Mouse (Mus musculus): ENCODE results near the gene Wipi2. TPM values are rescaled to one million over a fixed set of nuclear protein-coding genes. Genes with fewer than 3 reads are reported as not detected.
A peak's percentile ranks its signal among the peaks of the same experiment; 100 is the strongest.

The Wipi2 gene
- 56.8 and 59.9 TPM in 2 replicates for polyA plus RNA-seq (2011; ENCODE audit: insufficient read length, low read depth, missing spikeins)

- Histone ChIP-seq H3K4me3 (ENCODE audit: insufficient read depth, low read length) (peak within 1 kb of the TSS; percentile 71), H3K27ac (ENCODE audit: insufficient read depth, low read length) (0 out of 2 replicates have a peak within 1 kb of the TSS, but pooled peaks have one; percentile 39), H3K4me1 (ENCODE audit: control insufficient read depth, insufficient read depth, low read length) (no peaks in the 10 kb centered on the region)
- TF ChIP-seq POLR2A (IDR thresholded peaks at IDR 0.05; ENCODE audit: low read depth, low read length) (no peak), CTCF (IDR thresholded peaks at IDR 0.05; ENCODE audit: borderline replicate concordance, insufficient read depth, low read length) (no peak)
These were observed at the start of gene Wipi2 for GRCm38 (mm10) chr5:142627398-142627797. TSS of gene Wipi2 (plus strand) at chr5:142627698.

- TF ChIP-seq CTCF (IDR thresholded peaks at IDR 0.05; ENCODE audit: borderline replicate concordance, insufficient read depth, low read length) (no peak), POLR2A (IDR thresholded peaks at IDR 0.05; ENCODE audit: low read depth, low read length) (no peak)
These were observed 49.3 kb upstream of the Wipi2 start for GRCm38 (mm10) chr5:142578192-142578591.

DNA sequence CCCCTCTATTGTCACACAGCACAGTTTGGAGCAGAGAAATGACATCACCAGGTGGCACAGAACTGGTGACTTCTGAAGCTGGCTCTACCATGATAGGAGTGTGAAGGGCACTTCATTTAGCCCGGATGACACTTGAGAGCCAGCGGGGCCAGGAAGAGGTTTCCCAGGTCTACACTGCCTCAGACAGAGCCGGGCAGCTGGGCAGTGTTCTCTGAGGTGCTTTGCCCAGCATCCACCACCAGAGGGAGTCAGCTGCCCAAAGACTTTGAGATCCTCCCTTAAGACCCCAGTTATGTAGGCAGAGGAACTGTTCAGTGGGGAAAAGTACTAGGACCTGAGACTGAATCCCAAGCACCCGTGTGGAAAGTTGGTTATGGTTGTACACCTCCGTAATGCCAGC, 46.0 kb upstream of the Wipi2 start:
- Histone ChIP-seq H3K27ac (ENCODE audit: insufficient read depth, low read length) (no peak overlapping the region), H3K4me3 (ENCODE audit: insufficient read depth, low read length) (no peak overlapping the region), H3K4me1 (ENCODE audit: control insufficient read depth, insufficient read depth, low read length) (no peaks in the 10 kb centered on the region)
- peak; percentile 66 for TF ChIP-seq CTCF (IDR thresholded peaks at IDR 0.05; ENCODE audit: borderline replicate concordance, insufficient read depth, low read length)
- TF ChIP-seq POLR2A (IDR thresholded peaks at IDR 0.05; ENCODE audit: low read depth, low read length) = no peak

More at GRCm38 (mm10) chr5:142578192-142578591, 49.3 kb upstream of the Wipi2 start:
- no peak overlapping the region for H3K4me3 ChIP-seq (ENCODE audit: insufficient read depth, low read length)
- no peaks in the 10 kb centered on the region for H3K4me1 ChIP-seq (ENCODE audit: control insufficient read depth, insufficient read depth, low read length)
- no peak overlapping the region for H3K27ac ChIP-seq (ENCODE audit: insufficient read depth, low read length)

DNA sequence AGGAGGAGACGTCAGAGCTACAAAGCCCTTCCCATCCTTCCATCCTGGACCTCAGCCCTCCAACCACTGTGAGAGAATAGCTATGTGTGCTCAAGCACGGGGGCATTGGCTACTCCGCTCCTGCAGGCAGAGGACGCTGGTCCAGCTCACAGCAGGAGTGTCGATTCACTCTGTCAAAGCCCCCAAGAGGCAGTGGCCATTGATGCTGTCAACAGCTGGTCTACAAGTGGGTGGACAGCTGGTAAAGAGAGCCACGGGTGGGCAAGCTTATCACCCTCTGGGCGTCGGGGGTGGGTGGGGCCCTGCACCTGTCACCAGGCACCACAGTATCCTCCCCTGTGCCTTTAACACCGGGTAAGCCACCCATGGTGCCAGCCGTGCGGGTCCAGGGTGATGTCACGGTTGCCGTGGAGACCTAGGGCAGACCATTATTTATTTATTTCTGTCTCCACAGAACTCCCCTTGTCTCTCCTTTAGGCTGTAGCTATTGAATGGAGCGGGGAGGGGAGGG, 43.8 kb upstream of the Wipi2 start:
- H3K4me3 ChIP-seq (ENCODE audit: insufficient read depth, low read length) = no peak overlapping the region
- H3K4me1 ChIP-seq (ENCODE audit: control insufficient read depth, insufficient read depth, low read length) = no peaks in the 10 kb centered on the region
- no peak for TF ChIP-seq POLR2A (IDR thresholded peaks at IDR 0.05; ENCODE audit: low read depth, low read length)
- TF ChIP-seq CTCF (IDR thresholded peaks at IDR 0.05; ENCODE audit: borderline replicate concordance, insufficient read depth, low read length) = no peak
- no peak overlapping the region for H3K27ac ChIP-seq (ENCODE audit: insufficient read depth, low read length)

DNA sequence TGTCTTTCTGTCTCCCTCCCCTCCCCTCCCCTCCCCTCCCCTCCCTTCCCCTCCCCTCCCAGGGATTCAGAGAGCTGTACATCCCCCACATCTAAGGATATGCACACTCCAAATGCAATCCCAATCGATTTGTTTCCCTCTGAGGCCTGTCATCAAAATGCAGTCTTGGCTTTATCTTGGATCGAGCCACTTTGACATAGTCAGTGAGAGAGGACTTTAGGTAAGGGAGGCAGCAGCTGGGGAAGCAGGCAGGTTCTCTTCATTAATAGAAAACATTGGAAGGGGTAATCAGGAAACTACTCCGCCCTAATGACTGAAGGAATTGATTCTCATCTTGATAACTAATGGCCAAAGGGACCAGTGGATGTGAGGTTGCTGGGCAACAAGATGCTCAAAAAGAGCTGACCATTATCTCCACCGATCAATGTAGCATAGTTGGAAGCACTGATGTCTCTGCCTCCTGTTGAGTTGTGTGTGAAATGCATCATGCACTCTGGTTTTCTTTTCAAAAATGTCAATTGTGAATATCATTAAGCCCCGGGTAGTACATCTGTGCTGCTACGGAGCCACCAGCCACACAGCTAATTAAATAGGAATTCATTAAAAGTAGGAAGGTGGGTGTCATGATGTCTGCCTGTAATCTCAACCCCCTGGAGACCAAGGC, 36.4 kb upstream of the Wipi2 start:
- no peak for TF ChIP-seq POLR2A (IDR thresholded peaks at IDR 0.05; ENCODE audit: low read depth, low read length)
- no peak for TF ChIP-seq CTCF (IDR thresholded peaks at IDR 0.05; ENCODE audit: borderline replicate concordance, insufficient read depth, low read length)
- no peak overlapping the region for H3K4me3 ChIP-seq (ENCODE audit: insufficient read depth, low read length)
- no peaks in the 10 kb centered on the region for H3K4me1 ChIP-seq (ENCODE audit: control insufficient read depth, insufficient read depth, low read length)
- H3K27ac ChIP-seq (ENCODE audit: insufficient read depth, low read length) = no peak overlapping the region

DNA sequence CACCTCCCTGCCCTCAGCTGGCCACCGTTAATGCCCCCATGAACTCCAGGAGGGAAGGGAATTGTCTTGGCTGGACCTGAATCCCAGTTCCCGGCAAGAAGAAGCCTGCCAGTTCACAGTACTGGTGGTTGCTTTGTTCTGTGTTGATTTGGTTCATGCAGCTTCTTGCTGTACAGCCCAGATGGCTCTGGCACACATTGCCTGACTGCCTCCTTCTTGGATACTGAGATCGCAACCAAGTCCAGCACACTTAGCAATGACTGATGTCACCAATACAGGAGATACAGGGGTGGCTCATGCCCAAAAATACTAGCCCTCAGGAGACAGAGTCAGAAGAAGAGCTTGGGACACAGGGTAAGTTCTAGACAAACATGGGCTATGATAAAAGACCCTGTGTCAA, 31.8 kb upstream of the Wipi2 start:
- no peak overlapping the region for H3K27ac ChIP-seq (ENCODE audit: insufficient read depth, low read length)
- H3K4me1 ChIP-seq (ENCODE audit: control insufficient read depth, insufficient read depth, low read length) = no peaks in the 10 kb centered on the region
- TF ChIP-seq POLR2A (IDR thresholded peaks at IDR 0.05; ENCODE audit: low read depth, low read length) = no peak
- no peak for TF ChIP-seq CTCF (IDR thresholded peaks at IDR 0.05; ENCODE audit: borderline replicate concordance, insufficient read depth, low read length)
- H3K4me3 ChIP-seq (ENCODE audit: insufficient read depth, low read length) = no peak overlapping the region

DNA sequence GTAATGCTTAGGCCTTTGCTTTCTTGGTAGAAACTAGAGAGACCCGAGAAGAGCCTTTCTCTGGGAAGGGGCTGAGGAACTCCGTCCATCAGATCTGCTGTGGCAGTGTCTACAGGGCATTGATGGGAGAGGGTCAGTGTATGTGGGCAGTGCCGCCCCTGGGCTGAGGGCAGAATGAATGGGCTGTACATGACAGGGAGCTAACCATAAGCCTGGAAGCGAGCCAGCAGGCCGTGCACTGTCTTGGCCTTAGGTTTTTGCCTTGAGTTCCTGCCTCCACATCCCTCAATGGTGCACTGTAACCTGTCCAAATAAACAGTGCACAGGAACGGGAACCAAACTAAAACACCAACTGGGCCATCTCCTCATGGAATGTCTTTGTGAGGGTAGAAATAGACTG, 30.8 kb upstream of the Wipi2 start:
- no peak overlapping the region for H3K27ac ChIP-seq (ENCODE audit: insufficient read depth, low read length)
- TF ChIP-seq CTCF (IDR thresholded peaks at IDR 0.05; ENCODE audit: borderline replicate concordance, insufficient read depth, low read length) = no peak
- TF ChIP-seq POLR2A (IDR thresholded peaks at IDR 0.05; ENCODE audit: low read depth, low read length) = no peak
- H3K4me1 ChIP-seq (ENCODE audit: control insufficient read depth, insufficient read depth, low read length) = no peaks in the 10 kb centered on the region
- H3K4me3 ChIP-seq (ENCODE audit: insufficient read depth, low read length) = no peak overlapping the region

- Histone ChIP-seq H3K27ac (ENCODE audit: insufficient read depth, low read length) (no peak overlapping the region), H3K4me3 (ENCODE audit: insufficient read depth, low read length) (no peak overlapping the region), H3K4me1 (ENCODE audit: control insufficient read depth, insufficient read depth, low read length) (no peaks in the 10 kb centered on the region)
- no peak for TF ChIP-seq CTCF (IDR thresholded peaks at IDR 0.05; ENCODE audit: borderline replicate concordance, insufficient read depth, low read length)
These were observed 29.7 kb upstream of the Wipi2 start for GRCm38 (mm10) chr5:142597648-142598390.

GRCm38 (mm10) chr5:142604379-142604778, 23.1 kb upstream of the Wipi2 start:
- Histone ChIP-seq H3K4me3 (ENCODE audit: insufficient read depth, low read length) (no peak overlapping the region), H3K27ac (ENCODE audit: insufficient read depth, low read length) (no peak overlapping the region), H3K4me1 (ENCODE audit: control insufficient read depth, insufficient read depth, low read length) (no peaks in the 10 kb centered on the region)
- TF ChIP-seq CTCF (IDR thresholded peaks at IDR 0.05; ENCODE audit: borderline replicate concordance, insufficient read depth, low read length) = no peak
- no peak for TF ChIP-seq POLR2A (IDR thresholded peaks at IDR 0.05; ENCODE audit: low read depth, low read length)

GRCm38 (mm10) chr5:142605288-142605687, 22.2 kb upstream of the Wipi2 start:
- no peak for TF ChIP-seq POLR2A (IDR thresholded peaks at IDR 0.05; ENCODE audit: low read depth, low read length)
- no peak for TF ChIP-seq CTCF (IDR thresholded peaks at IDR 0.05; ENCODE audit: borderline replicate concordance, insufficient read depth, low read length)
- Histone ChIP-seq H3K4me1 (ENCODE audit: control insufficient read depth, insufficient read depth, low read length) (no peaks in the 10 kb centered on the region), H3K4me3 (ENCODE audit: insufficient read depth, low read length) (no peak overlapping the region), H3K27ac (ENCODE audit: insufficient read depth, low read length) (no peak overlapping the region)

Measured in embryonic fibroblast, embryonic 13.5 days (primary cell).